Mouse (Mus musculus) right cerebral cortex, adult 18-20 months (tissue): ENCODE results near the gene Nrxn1.
A peak's percentile ranks its signal among the peaks of the same experiment; 100 is the strongest.

Experiments used
- DNase-seq: peaks from one replicate; pipeline ENCODE4 v3.0.0; 2022; ENCODE audit warnings: mixed read lengths

Gene Nrxn1

DNA sequence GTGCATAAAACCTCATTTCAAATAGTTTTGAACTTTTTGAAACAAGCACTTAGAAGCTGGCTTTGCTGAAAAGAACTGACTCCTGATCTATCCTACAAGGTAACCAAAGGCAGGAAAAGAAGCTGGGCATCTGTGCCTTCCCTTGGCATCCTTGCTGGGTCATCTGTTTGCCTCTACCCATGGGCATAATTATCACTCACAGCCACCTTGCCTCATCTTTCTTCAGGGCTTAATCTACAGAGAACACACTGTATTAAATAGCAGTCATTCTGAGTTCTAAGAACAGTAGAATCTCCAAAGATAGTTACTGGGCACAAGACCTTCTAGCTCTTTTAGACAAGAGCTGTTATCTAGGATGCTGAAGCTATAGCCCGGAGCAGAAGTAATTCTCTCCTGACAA is 442.6 kb downstream of the Nrxn1 start:
- DNase-seq = no peak

DNA sequence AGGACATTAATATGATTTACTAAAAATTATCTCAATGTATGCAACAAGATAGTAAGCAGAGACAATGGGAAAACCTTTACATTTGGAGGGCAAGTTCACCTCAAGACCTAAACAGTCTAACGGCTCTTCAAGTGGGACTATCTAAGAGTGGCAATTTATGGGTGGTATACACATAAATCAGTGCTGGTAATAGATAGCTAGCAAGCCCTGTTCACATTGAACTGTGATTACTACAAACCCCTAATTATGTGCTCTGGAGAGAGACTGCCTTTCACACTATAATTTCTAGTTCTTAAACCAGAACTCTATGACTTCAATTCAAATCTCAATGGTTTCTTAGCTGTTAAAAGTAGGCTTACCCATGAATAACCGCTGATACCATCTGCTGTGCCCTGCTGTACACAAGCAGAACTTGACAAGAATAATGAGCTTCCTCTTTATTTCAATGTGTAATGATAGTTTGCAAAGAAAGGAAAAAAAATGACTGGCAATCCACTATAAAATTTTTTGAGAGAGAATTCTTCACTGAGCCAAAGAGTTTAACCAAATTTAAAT is 453.8 kb downstream of the Nrxn1 start:
- DNase-seq = no peak

DNA sequence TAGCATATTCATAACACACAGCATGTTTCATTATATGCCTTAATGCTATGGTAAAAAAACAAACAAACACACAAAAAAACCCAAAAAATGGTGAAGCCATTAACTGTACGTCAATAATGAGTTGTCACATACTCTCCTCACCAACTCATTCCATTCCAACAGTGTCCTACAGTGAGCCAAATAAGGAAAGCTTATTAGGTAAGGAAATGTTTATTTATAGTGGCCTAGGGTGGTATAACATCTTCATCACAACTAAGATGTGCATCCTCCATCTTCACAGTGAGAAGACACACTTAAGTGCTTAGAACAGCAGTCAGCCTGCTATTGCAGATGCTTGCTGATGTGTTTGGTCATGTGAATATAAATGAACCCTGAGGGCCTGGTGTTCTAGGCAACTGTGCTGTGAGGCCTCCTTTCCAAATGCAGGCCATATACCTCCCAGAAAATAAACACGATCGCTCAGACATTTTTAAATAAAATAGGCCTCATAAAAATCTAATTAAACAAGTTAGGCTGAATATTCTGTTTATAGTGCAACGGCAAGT is 454.6 kb downstream of the Nrxn1 start:
- no peak for DNase-seq

DNA sequence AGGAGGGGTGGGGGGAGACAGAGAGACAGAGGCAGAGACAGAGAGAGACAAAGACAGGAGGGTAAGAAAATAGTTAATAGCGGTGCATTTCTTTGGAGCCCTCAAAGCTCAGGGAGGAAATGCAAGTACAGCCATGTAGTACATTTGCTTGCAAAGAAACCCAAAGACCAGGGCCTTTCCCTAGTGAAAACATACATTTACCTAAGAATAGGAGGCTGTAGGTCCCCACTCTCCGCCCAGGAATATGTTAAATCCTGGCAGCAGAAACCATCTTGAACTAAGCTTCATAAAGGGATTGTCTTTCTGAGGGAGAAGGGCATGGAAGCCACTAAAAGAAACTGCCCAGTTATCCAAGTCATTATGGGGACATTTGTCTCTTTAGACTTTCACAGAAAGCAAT is 461.5 kb downstream of the Nrxn1 start:
- no peak for DNase-seq

DNA sequence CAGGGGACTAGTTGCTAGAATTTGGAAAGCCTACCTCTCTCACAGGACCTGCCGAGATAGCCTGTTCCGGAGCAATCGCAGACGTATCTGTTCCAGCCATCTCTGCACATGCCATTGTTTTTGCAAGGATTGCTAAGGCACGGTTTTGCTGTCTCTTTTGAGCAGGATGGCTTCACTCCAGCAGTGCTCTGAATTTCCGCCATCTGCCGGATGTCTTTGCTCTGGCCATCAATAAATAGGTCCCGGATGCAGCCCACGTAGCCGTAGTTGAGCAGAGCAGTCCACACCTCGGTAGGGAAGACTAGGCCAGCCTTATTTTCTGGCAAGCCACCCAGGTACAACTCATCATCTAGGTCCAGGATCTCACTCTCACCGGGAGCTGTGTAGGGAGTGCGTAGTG is 463.0 kb downstream of the Nrxn1 start:
- DNase-seq = peak; percentile 64

DNA sequence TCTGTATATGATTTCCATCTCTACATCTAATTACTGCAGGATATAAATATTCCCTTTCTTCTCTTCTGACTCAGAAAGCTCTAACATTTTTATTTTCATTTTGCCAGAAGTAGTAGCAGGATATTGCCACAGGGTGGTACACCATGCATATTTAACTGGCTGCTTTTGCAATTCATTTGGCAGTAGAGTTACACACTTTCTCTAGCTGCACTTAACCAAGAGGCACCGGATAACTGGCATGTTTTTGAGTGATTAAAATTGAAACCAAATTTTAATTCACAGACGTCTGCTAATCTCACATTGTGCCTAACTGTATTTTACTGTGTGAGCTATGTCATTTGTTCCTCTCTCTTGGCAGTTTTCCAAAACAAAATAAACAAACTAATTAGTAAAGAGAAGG is 464.4 kb downstream of the Nrxn1 start:
- peak; percentile 67 for DNase-seq

DNA sequence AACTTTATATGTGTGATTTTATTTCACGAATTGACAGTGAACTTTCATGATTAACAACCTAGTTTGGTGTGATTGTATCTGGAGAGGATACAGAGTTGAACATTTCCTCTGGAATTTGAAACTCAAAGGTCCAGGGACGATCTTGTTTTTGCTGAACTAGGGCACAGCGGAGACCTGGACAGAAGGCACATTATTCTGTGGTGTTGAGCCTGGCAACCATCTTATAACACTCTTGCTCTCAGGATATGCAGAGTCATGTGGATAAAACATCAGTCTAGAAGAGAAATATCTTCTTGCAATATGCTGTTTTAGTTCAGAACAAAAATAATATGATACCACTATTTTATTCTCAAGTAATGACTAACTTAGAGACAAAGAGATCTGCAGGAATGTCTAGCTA is 464.9 kb downstream of the Nrxn1 start:
- DNase-seq = no peak

DNA sequence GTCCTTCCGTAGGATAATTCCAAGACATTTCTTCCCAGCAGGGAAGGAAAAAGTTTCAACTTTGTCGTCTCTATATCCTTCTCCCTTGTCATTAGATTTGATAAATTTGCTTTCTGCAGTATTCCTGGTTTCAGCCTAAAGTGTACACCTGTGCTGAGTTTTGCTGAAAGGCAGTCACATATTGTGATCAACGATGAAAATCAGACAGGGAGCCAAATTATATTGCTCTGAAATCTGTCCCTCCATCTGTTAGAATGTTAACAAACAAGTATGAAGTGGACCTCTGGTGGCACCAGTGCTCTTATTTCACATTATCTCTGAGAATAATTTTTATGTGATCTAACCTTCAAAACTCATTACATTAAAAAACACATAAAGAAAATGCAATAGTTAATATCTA is 465.5 kb downstream of the Nrxn1 start:
- DNase-seq = no peak

DNA sequence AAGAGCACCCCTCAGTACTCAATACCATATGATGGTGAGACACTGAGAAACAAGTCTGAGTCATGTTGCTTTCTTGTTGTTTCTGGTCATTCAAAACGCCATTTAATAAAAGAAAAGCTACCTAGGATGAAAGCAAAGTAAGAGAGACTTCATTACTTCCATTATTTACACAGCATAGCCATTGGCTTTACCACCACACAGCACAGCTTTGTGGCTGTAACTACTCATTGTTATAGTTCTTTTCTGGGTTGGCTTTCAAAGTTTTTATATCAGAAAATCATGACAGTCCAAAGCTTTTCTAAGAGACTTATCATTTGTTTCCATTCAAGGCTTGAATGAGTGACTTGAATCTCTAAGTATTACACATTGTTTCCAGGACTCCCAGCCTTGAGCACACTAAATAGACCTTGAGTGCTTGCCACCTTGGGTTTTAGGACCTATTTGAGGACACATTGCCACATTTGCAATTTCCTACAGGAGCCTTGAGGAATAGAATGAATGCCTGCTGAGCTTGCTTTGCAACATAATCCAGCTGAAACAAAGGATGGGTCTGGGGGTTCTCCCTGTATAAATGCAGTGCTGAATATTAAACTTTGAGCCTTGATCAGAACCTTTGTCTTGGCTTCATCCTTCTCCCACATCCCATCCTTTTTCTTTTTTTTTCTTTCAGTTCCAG is 468.1 kb downstream of the Nrxn1 start:
- DNase-seq = no peak

DNA sequence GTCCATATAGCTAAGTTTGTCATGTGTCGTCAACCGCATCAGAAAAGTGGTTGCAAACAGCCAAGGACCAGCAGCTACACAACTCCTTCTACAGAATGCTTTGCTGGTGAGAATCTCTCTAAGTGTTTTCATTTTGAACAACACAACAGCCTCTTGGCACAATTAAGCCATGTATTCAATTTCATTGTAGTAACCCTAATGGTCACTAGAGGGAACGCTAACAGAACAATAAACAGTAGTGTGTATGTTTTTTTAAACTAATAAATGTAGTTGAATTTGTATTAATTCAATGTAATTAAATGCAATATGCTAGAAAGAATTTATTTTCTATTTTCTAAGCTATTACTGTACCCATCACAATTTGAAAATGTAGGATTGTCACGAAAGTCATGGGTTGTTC is 471.0 kb downstream of the Nrxn1 start:
- DNase-seq = no peak

DNA sequence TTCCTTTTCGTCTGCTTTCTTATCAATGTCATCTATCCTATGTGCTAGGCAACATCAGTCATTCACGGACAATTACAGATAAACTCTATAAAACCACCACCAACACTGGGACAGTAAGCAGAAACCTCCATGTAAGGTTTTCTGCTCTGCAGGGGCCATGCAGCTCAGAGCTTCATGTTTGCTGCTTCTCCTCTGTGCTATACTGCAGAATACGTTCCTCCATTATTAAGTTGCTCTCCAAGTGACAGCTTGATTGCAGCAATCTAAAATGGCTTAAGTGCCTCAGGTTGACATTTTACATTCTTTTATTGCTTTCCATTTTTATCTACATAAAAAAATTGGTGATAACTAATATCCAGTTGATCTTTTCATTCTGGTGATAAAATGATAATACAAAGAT is 477.9 kb downstream of the Nrxn1 start:
- DNase-seq = no peak

DNA sequence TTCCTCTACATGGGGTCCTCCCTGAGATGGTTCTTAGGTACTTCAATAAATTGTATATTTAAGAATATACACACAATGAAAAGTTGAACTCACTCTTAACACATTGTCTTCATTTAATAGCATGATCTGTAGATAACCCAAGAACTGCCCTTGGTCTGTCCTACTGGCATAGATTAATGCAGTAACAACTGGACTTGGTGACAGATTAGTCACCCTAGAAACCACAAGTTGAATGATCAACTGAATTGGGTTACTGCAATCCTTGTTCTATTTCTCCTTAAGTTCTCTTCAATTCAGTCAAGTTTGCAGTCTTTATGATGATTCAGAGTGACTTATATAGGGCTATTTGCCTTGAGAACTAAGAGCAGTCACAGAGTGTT is 485.5 kb downstream of the Nrxn1 start:
- DNase-seq = no peak

DNA sequence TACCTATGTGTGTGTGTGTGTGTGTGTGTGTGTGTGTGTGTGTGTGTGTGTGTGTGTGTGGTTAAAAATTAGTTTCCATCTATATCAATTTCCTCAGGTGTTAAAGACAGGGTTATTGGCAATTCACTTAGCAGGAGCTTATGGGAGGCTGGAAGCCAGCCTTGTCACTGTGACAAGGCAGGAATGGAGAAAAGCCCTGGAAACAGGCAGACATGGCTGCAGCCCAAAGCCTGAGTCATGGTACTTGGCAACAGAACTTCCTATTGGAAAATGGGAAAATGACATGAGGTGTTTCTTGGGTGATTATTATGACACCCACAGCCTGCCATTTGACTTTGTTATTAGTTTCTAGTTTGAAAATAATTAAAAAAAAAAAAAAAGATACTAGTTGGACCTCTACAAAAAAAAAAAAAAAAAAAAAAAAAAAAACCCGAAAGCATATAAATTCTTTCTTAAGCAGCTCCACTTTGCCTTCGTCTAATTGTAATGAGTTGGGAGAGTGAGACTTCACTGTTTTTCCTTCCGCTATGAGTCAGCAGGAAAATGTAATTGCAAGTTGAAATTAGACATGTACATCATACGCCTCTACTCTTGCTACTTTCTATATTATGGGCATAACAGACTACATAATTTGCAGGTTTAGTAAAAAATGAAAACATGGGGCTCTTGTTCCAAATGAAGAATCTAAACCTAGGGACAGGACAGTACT is 486.0 kb downstream of the Nrxn1 start:
- DNase-seq = peak; percentile 78

DNA sequence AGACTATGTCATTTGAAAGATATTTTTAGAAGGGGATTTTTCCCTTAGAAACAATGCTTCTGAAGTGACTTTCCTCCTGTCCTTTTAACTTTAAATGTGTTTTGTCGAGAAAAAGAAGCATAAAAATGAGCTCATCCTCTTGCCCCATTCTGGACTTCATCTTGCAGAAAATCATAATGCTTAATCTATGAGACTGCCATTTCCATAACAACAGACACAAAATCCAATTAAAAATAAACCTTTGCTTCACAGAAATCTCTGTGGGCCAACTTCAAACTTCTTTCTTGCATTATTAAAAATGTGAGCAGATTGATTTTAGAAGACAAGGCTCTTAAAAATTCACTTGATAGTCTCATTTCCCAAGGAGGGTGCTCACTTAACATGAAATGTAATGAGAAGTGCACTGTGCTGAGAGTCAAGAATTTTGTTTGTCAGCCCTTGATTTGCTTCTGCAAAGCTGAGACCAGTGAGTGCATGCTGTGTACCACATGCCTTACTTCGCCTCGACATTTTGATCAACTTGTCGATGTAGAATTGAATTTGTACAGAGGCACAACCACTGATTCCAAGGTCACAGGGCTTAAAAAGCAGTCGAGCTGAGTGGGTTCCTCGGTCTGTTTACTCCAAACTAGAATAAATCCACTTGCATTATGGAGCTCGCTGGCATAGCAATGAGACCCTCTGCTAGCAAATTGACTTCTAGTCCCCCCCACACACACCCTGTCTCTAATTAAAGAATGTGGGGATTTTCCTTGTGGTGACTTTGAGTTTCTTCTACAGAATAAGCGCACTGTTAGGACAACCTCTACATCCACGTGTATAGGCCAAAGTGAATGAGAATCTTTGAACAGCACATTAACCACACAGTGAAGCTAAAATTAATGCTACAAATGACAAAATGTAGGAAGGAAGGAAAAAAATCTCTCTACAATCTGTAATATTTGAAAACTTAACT is 493.0 kb downstream of the Nrxn1 start:
- no peak for DNase-seq

DNA sequence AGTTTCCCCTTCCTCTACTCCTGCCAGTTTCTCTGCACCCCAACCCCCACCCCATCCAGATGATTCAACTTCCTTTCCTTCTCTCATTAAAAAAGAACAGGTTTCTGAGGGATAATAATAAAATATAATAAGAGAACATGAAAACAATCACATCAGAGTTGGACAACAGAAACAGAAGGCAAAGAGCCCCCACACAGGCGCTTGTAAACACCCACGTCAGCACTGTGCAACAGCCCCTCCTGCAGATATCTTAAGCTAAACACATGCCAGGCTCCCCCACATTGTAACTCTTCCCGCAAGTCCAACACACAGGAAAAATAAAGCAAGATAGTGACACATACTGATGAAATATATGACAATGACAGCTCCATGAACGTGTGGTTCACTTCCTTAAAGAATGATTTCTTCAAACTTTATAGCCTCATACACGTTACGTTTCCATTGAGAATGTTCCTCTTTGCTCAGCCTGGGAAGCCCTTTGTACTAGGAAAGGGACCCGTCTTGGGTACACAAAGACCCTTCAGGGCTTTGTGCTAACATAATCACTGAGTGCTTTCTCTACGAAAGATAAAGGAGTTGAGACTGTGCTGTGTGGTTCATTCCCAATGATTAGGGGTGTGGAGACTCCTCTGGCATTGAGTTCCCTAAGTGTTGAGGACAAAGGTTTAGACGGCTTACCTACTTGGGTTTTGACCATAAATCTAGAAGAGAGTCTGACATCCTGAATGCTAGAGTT is 497.9 kb downstream of the Nrxn1 start:
- DNase-seq = peak; percentile 41

DNA sequence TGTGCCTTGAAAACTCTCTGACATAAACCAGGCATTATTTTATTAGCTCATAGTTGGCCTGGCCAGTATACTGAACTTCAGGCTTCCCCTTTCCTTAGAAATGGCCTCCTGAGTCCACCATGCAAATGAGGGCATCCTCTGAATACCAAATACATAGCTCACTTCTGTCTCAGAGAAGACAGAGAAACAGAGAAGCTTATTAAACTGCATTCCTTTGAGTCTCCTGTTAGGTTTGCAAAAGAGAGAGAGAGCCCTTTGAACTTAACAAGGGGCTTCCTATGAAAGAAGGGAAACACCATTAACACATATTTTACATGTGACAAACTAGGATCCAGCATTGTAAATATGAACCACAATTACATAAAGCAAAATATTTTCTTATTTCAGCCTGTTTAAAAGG is 506.0 kb downstream of the Nrxn1 start:
- DNase-seq = no peak

DNA sequence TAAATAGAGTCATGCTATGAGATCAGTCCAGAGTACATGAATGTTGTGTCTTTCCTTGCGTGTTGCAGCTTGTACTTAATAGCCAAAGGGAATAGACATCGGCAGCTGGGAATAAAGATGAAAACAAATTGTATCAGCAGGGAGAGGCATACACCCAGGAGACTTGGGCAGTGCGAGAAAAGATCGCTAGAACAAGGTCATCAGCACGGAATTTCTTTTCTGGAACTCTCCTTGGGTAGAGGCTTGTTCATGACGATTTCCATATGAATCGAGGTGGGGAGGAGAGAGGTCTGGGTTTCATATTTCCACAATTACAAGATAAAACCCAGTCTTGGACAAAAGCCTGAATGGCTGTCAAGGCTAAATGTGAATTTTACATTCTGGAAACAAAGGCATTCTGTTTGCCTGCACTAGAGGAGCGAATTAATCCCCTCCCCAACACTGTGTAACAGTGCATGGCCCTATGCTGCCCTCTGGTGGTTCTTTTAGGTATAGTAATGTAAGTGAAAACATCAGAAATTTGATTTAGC is 508.1 kb downstream of the Nrxn1 start:
- peak; percentile 67 for DNase-seq

DNA sequence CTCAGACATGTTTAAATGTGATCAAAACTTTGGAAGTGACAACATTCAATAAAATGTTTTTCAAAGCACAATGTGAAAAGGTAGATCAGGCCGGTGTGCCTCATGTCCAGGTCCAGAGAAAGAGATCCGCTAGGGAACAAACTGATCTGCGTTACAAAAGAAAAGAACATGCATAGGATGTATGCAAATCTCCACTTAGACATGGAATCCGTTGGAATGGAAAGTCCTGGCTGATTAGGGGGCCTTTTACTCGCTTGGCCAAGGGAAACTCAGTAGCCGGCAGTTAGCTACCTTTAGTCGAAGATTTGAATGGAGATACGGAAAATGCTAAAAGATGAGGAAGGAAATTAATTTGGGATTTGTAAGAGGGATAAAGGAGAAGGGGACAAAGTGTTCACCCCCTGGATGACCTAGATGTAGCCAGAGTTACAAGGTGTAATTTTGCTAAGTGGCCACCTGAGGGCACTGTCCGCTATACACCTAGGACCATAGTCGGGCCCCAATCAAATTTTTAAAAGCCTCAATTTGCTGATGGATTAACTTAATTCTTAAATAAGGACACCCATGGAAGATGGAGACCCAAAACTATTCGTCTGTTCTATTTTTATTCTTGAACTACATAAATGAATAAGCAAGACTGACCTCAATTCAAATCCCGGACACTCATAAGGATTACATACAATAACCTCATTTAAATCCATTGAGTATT is 508.9 kb downstream of the Nrxn1 start:
- no peak for DNase-seq

DNA sequence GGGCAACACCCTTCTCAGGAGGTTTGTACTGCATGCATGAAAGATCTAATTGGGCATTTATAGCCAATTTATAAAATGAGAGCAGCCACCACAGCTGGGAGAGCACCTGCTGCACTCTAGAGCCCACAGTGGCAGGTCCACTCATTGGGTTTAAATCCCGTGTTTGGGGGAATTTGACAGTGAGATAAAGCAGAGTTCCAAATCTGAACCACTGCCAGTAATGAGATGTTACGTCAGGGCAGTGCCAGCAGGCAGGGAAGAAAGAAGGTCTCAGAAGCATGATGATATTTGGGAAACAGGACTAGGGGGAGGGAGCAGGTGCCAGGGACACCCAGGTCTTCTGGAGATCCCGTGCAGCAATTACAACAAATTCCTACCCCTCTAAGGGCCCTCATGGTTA is 509.7 kb downstream of the Nrxn1 start:
- no peak for DNase-seq

DNA sequence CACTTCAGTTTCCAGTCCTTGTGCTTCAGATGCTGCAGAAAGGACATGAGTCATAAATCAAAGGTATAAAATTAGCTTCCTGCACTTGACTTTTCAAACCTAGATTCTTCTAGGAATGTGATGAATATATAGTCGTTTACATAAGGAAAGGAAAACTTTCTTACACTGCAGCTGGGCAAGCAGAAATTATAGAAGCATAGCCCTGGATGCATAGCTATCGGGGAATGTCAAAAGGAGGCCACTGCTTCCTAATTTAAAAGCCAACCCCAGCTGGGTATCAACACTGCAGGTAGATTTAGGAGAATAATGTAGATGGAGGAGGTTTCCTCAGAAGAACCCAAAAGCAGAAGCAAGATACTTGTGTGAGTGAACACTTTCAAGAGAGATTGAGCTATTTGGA is 523.0 kb downstream of the Nrxn1 start:
- no peak for DNase-seq

DNA sequence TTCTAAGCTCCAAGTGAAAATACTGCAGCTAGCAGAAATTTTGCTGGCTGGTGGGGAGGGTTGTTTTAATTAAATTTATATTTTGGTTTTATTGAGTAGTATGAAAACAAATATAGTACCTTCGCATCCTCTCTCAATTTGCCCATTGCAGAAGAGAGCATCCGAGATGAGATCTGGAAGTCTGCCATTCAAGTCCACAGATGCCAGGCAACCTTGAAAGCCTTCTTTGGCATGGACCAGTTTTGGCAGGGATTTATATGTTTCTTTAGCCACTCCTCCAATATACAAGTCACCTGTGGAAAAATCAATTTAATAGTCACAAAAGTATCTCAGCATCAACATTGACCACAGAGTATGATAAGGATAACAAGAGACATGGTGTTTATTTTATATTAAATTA is 527.7 kb downstream of the Nrxn1 start:
- DNase-seq = no peak
